Mouse (Mus musculus): ENCODE data around the gene Fbxo44. TPM values are rescaled to one million over a fixed set of nuclear protein-coding genes. Genes with fewer than 3 reads are reported as not detected.
"Not testable (repeated sequence)": the region's sequence is repeated elsewhere in the genome, so short reads cannot be mapped to it uniquely, and the experiment has no call there.

The Fbxo44 gene
- 100 to 1,000 TPM; 142 to 153 (median 149) TPM for total RNA-seq (2022)

- peak; percentile 58 to 67 for DNase-seq (ENCODE audit: low spot score in 2 of 2)
Observed at GRCm38 (mm10) chr4:148160436-148161390, at the start of gene Fbxo44, which contains the start of gene Fbxo2. Gene Fbxo44 (minus strand): TSS chr4:148160482. Gene Fbxo2 (plus strand): TSS chr4:148160621.

DNA sequence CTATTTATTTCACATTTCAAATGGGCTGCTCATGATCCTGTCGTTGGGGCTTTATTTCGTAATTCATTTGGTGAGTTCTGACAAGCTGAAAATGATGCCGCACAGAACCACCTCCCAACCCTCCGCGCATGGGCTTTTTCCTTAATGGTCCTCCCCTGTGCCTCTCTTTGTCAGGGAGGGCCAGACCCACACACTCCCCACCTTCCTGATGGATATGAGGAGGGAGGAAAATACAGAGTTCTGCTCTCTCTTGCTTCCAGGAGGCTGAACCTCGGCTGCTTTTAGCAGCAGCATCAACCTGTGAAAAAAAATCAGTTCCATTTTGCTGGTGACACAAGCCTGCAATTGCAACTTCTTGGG, 44.6 kb upstream of the Fbxo44 start:
- no peak for DNase-seq (ENCODE audit: low spot score in 2 of 2)

GRCm38 (mm10) chr4:148204061-148204872, 44.0 kb upstream of the Fbxo44 start:
- no peak for DNase-seq (ENCODE audit: low spot score in 2 of 2)

GRCm38 (mm10) chr4:148203557-148203956, 43.3 kb upstream of the Fbxo44 start:
- DNase-seq (ENCODE audit: low spot score in 2 of 2), result no peak

- no peak for DNase-seq (ENCODE audit: low spot score in 2 of 2)
Observed at GRCm38 (mm10) chr4:148198721-148199120, 38.4 kb upstream of the Fbxo44 start.

GRCm38 (mm10) chr4:148194400-148194799, 34.1 kb upstream of the Fbxo44 start:
- DNase-seq (ENCODE audit: low spot score in 2 of 2), result no peak

DNA sequence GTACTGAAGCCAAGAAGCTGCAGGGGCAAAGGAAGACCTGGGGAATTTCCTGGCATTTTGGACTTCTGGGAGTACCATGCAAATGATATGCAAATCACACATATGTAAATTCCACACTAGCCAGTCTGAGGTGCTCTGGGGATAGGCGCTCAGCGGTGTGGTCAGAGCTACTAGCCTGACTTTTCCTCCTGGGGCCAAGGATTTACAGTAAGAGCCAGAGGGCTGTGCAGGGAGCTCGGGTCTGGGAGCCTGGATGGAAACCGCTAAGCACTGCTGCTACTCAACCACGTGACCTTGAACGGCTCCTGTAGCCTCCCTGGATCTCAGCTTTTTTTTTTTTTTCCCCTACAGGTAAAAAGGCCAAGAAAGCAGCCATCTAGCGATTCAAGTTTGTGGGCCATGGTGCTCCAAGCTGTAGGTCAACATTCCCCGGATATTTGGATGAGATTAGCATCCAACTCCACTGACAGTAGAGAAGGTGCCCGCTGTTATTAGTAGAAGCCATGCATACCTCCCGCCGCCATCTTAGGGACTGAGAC, 32.5 kb upstream of the Fbxo44 start:
- no peak for DNase-seq (ENCODE audit: low spot score in 2 of 2)

- DNase-seq (ENCODE audit: low spot score in 2 of 2), result not testable (repeated sequence)
Observed at GRCm38 (mm10) chr4:148188767-148189166, 28.5 kb upstream of the Fbxo44 start.

DNA sequence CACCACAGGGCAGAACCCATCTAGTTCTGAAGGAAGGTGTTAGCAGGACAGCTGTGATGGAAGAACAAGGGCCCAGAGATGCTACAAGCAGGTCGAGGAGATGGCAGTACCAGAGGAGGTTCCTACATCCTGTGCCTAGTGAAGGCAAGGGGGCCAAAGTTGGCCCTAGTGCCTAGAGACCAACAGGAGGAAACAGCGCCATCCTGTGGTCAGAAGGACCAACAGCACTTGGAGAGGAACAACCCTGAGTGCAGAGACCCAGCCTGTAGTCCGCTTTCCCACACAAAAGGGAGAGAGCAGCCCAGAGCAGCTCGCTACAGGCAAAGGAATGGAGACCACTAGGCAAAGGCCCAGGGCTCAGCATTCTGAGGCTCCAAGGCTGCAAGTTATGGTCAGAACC, 25.5 kb upstream of the Fbxo44 start:
- no peak for DNase-seq (ENCODE audit: low spot score in 2 of 2)

- no peak for DNase-seq (ENCODE audit: low spot score in 2 of 2)
Observed at GRCm38 (mm10) chr4:148184564-148184963, 24.3 kb upstream of the Fbxo44 start.

- DNase-seq (ENCODE audit: low spot score in 2 of 2), result no peak
Observed at GRCm38 (mm10) chr4:148182363-148182762, 22.1 kb upstream of the Fbxo44 start.

- DNase-seq (ENCODE audit: low spot score in 2 of 2), result no peak
Observed at GRCm38 (mm10) chr4:148181483-148181882, 21.2 kb upstream of the Fbxo44 start.

DNA sequence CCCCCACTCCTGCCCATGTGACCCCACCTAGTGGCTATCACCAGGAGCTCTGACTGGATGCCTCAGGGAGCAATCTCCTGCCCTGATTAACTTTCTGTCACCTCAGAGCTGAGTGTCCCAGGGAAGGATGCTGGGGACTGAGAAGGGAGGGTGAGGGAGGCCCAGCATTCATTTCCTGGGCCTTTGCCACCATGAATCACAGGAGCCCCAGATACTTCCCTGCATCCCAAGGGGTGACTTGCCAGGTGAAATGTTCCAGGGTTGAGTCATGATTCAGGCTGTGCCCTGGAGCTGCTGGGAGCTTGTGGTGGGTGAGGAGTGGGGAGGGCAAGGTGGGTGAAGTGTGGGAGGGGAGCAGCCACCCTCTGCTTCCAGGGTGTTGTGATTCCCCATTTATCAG, 17.4 kb upstream of the Fbxo44 start:
- no peak for DNase-seq (ENCODE audit: low spot score in 2 of 2)

GRCm38 (mm10) chr4:148176603-148177002, 16.3 kb upstream of the Fbxo44 start:
- DNase-seq (ENCODE audit: low spot score in 2 of 2), result not testable (repeated sequence)

DNA sequence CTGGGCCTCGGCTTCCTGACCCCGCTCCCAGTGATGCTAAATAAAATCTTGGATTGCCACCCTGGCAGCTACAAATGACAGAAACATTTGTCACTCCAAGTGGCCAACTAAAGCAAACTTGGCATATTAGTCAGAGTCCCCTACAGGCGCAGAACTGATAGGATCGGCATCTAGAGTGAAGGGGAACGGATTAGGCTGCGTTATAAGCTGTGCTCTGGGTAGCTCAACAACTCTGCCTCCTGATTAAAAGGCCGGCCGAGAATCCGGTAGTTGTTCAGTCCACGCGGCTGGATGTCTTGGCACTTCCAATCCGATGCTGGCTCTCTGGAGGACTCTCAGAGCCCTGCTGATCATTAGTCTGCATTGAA, 14.2 kb upstream of the Fbxo44 start:
- no peak for DNase-seq (ENCODE audit: low spot score in 2 of 2)

GRCm38 (mm10) chr4:148173811-148174494, 13.7 kb upstream of the Fbxo44 start:
- DNase-seq (ENCODE audit: low spot score in 2 of 2), result peak in 1 of 2 experiments; percentile 82

DNA sequence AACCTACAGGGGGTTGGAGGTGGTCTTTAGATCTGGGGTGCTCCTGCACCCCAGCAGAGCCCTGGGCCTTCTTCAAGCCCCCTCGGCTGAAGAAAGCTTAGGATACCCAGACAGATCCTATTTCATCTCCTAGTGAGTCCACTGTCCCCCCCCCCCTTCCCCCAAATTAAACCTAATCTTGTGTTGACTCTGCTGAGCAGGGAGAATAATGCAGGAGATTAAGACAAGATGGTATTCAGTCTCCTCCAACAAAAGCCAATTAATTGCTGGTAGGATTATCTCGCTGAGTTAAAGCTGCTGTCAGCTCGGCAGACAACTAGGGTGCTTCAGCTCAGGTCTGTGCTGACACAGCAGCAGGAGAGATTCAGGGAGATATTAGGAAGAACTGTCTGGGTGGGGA, 11.0 kb upstream of the Fbxo44 start:
- no peak for DNase-seq (ENCODE audit: low spot score in 2 of 2)

- DNase-seq (ENCODE audit: low spot score in 2 of 2), result peak in 1 of 2 experiments; percentile 66
Observed at GRCm38 (mm10) chr4:148170842-148171241, 10.6 kb upstream of the Fbxo44 start.

DNA sequence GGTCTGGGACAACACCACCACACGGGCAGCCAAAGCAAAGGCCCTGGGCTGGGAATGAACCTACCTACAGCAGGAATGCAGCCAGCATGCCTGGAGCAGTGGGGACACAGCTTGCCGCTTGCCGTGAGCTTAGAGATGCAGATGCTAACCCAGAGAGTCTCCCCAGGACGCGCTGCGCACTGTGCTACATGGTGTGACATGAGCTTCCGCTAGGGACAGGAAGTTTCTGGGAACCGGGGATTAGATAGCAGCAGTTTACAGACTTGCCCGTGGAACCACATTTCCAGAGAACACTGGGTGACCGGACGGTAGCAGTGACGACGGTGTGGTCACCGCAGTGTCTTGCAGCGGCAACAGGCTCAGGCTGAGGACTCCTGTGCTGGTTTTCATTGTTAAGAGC, 9.3 kb upstream of the Fbxo44 start:
- no peak for DNase-seq (ENCODE audit: low spot score in 2 of 2)

DNA sequence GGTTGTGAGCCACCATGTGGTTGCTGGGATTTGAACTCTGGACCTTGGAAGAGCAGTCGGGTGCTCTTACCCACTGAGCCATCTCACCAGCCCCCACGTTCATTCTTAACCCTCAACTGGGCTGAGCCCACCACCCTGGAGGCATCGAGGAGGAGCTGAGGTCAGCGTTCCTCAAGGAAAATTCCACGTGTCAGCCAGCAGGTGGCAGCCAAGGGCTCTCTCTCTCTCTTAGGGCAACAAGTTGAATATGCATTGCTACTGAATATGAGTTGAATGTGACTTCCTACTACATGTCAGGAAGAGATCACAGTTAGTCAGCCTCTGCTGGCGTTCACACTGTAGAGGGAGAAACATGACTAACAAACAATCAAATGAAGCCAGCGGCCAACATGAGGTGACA, 8.0 kb upstream of the Fbxo44 start:
- no peak for DNase-seq (ENCODE audit: low spot score in 2 of 2)

- no peak for DNase-seq (ENCODE audit: low spot score in 2 of 2)
Observed at GRCm38 (mm10) chr4:148166986-148167385, 6.7 kb upstream of the Fbxo44 start.

Measured in left cerebral cortex, adult 8-10 months (tissue).